Mouse (Mus musculus): ENCODE measurements around the gene Col27a1. TPM values are rescaled to one million over a fixed set of nuclear protein-coding genes. Genes with fewer than 3 reads are reported as not detected.

The Col27a1 gene
- polyA plus RNA-seq (2015; fragmentation: Nextera tagmentation; extraction: Ambion mirVana), result 26.1 and 30.2 TPM in 2 replicates

- no peaks in the 10 kb centered on the region for H3K9me3 ChIP-seq
- under 1% methylated on average over 61 of the region's 61 CpGs for WGBS
- peak within 1 kb of the TSS; percentile 84 for H3K4me3 ChIP-seq
- peak within 1 kb of the TSS; percentile 95 for H3K9ac ChIP-seq
- H3K4me1 ChIP-seq, result peaks cover 48% of the 10 kb centered on the region
- peaks cover 18% of the 10 kb centered on the region; the same call in 1 of the 2 replicates for H3K27me3 ChIP-seq
- H3K36me3 ChIP-seq, result no peaks in the 10 kb centered on the region
- peak; percentile 38; the same call in 1 of the 2 replicates for ATAC-seq (ENCODE audit: insufficient number of reproducible peaks, insufficient read depth, low FRiP score, low TSS enrichment, low read depth)
- peak within 1 kb of the TSS; percentile 78 for H3K27ac ChIP-seq
- peak within 1 kb of the TSS; percentile 98 for H3K4me2 ChIP-seq
Measured at GRCm38 (mm10) chr4:63213907-63214621, at the start of gene Col27a1. Col27a1 (plus strand) TSS chr4:63214004.

DNA sequence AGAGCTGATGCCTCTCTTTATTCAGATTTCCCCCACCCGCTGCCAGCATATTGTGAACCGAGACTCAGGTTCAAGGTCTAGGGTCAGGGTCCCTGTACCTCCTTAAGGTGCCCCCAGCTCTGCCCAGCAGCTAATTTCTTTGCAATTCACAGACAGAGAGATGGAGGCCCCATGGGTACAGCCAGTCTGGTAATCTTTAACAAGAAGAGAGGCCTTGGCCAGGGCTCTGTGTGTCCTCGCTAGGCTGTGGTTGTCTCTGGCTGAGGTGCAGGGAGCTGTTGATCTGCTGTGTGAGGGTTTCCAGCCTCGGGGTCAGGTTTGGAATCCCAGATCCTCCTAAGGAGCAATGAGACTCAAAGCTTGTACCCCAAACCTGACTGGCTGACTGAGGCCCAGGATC lies 48.2 kb upstream of the Col27a1 start:
- H3K9ac ChIP-seq, result no peak overlapping the region
- 85% methylated on average over 4 of the region's 4 CpGs for WGBS
- no peak overlapping the region for H3K4me2 ChIP-seq

DNA sequence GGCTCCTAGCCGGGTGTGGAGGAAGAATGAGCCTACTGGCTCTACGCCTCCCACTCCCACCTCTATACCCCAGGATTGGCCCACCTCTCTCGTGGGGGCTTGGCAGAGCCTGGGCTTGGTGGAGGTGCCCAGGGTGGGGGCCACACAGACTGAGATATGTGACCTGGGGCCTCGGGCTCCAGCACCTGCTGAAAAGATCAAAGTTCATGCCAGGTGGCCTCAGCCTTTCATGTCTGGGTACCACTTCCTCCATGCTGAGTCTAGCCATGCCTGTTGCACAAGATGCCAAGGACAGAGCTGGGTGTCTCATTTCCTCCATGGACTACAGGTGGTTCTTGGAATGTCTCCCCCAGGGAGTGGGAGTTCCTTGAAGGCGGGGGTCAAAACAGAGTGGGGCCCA lies 47.5 kb upstream of the Col27a1 start:
- Histone ChIP-seq H3K4me1 (no peaks in the 10 kb centered on the region), H3K27me3 (peaks cover 12% of the 10 kb centered on the region), H3K36me3 (no peaks in the 10 kb centered on the region), H3K9me3 (no peaks in the 10 kb centered on the region), H3K27ac (no peak overlapping the region), H3K9ac (no peak overlapping the region), H3K4me2 (no peak overlapping the region), H3K4me3 (no peak overlapping the region)
- no peak for ATAC-seq (ENCODE audit: insufficient number of reproducible peaks, insufficient read depth, low FRiP score, low TSS enrichment, low read depth)
- 83% methylated on average over 5 of the region's 5 CpGs for WGBS

More for the DNA sequence above, 48.2 kb upstream of the Col27a1 start:
- no peak overlapping the region for H3K4me3 ChIP-seq
- ATAC-seq (ENCODE audit: insufficient number of reproducible peaks, insufficient read depth, low FRiP score, low TSS enrichment, low read depth), result no peak
- no peaks in the 10 kb centered on the region for H3K9me3 ChIP-seq
- H3K27me3 ChIP-seq, result peaks cover 6% of the 10 kb centered on the region
- no peaks in the 10 kb centered on the region for H3K4me1 ChIP-seq
- no peak overlapping the region for H3K27ac ChIP-seq
- no peaks in the 10 kb centered on the region for H3K36me3 ChIP-seq

GRCm38 (mm10) chr4:63170061-63170460 lies 43.7 kb upstream of the Col27a1 start:
- Histone ChIP-seq H3K9me3 (peaks cover 2% of the 10 kb centered on the region; the same call in 1 of the 2 replicates), H3K4me3 (no peak overlapping the region), H3K27ac (no peak overlapping the region), H3K4me2 (no peak overlapping the region), H3K9ac (no peak overlapping the region), H3K36me3 (no peaks in the 10 kb centered on the region), H3K4me1 (no peaks in the 10 kb centered on the region), H3K27me3 (peaks cover 26% of the 10 kb centered on the region)
- ATAC-seq (ENCODE audit: insufficient number of reproducible peaks, insufficient read depth, low FRiP score, low TSS enrichment, low read depth), result no peak
- 84% methylated on average over 4 of the region's 4 CpGs for WGBS

- H3K36me3 ChIP-seq, result no peaks in the 10 kb centered on the region
- 56% methylated on average over 24 of the region's 24 CpGs for WGBS
Measured at GRCm38 (mm10) chr4:63171122-63171521, 42.7 kb upstream of the Col27a1 start.

DNA sequence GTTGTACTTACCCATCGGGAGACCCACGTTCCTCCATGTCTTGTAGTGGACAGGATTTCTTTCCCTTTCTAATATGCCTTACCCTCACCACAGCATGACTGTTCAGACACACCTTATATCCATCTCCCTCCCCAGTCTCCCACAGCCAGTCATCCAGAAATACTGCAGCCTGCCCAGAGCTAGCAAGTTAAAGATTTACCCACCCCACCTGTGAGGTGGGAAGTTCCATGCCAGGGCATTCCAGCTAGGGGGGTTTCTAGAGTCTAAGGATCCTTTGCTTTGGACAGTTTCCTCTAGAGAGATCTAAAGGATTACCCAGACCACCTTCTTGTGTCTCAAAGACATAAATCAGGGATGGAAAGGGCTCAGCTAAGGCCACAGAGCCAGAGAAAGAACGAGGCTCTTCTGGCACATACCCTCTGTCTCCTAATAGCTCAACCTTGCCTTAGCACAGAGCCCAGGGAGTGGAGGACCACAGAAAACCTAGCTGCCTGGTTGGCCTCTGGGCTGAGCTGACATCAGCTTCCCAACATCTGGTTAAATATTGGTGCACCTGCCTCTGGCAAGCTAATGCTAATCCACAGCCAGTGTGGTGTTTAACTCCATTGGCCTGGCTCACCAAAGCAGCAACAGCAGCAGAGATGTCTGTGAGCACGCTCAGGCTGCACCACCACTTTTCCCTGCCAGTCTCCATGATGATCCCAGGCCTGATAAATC lies 41.7 kb upstream of the Col27a1 start, which contains the start of gene Kif12:
Gene Kif12 (minus strand): TSS at position 163 of the 717 bp plus-strand sequence.
- H3K9ac ChIP-seq, result no peak within 1 kb of the TSS
- no peaks in the 10 kb centered on the region for H3K4me1 ChIP-seq
- no peaks in the 10 kb centered on the region for H3K36me3 ChIP-seq
- 79% methylated on average over 4 of the region's 4 CpGs for WGBS
- H3K4me3 ChIP-seq, result no peak within 1 kb of the TSS
- no peak for ATAC-seq (ENCODE audit: insufficient number of reproducible peaks, insufficient read depth, low FRiP score, low TSS enrichment, low read depth)
- peaks cover 26% of the 10 kb centered on the region for H3K27me3 ChIP-seq
- H3K4me2 ChIP-seq, result no peak within 1 kb of the TSS
- no peak within 1 kb of the TSS for H3K27ac ChIP-seq
- H3K9me3 ChIP-seq, result peaks cover 2% of the 10 kb centered on the region; the same call in 1 of the 2 replicates

More at GRCm38 (mm10) chr4:63171122-63171521, 42.7 kb upstream of the Col27a1 start:
- Histone ChIP-seq H3K27me3 (peaks cover 26% of the 10 kb centered on the region), H3K4me2 (no peak overlapping the region), H3K9me3 (peaks cover 2% of the 10 kb centered on the region; the same call in 1 of the 2 replicates), H3K9ac (no peak overlapping the region), H3K4me3 (no peak overlapping the region), H3K27ac (no peak overlapping the region), H3K4me1 (no peaks in the 10 kb centered on the region)
- ATAC-seq (ENCODE audit: insufficient number of reproducible peaks, insufficient read depth, low FRiP score, low TSS enrichment, low read depth), result no peak

DNA sequence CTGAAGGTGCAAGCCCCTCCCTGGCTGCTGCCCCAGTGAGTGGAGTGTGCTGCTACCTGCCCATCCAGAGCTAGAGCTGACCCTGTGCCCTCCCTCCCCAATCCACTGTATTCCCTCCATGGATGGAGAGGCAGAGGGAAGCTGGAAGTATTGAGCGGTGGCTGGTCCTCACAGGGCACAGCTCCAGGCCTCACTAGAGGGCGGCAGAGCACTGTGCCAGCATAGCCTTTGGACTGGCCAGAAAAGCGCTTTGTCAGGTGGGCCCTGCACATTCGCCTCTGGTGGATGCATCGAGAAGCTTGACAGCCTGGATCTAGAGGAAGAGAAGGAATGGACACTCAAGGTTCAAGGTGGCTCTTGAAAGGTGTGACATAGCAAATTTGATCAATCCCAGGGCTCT lies 32.2 kb upstream of the Col27a1 start:
- H3K4me2 ChIP-seq, result no peak overlapping the region
- WGBS, result 6% methylated on average over 5 of the region's 5 CpGs
- H3K4me3 ChIP-seq, result no peak overlapping the region
- ATAC-seq (ENCODE audit: insufficient number of reproducible peaks, insufficient read depth, low FRiP score, low TSS enrichment, low read depth), result no peak; the same call in 1 of the 2 replicates
- no peak overlapping the region for H3K27ac ChIP-seq
- no peaks in the 10 kb centered on the region for H3K36me3 ChIP-seq
- H3K4me1 ChIP-seq, result peaks cover 9% of the 10 kb centered on the region
- H3K9ac ChIP-seq, result no peak overlapping the region
- H3K27me3 ChIP-seq, result no peaks in the 10 kb centered on the region
- H3K9me3 ChIP-seq, result no peaks in the 10 kb centered on the region

DNA sequence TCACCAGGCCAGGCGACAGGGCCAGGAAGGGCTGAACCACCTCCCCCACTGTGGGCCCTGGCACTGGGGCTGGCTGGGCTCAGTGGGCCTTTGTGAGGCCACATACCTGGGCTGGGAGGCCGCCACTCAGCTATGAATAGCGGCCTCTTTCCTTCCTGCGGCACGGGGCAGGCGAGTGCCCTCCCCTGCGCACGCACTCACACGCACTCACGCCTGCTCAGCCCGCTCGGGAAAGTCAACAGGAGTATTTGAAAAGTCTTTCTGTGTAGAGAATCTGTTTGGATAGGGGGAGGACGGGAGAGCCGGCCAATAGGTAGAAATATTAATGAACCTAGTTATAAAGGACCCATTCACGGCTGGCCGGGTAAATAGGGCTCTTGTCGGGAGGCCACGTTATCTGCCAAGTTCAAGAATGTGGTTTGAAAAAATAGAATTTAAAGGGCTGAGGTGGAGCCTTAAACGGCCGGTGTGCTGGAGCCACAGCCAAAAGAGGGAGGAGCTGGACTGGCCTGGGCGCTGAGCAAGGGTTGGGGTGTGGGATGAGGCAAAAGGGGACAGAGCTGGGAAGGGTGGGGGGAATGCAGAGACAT lies 27.4 kb upstream of the Col27a1 start:
- peak; percentile 71 for ATAC-seq (ENCODE audit: insufficient number of reproducible peaks, insufficient read depth, low FRiP score, low TSS enrichment, low read depth)
- no peaks in the 10 kb centered on the region for H3K36me3 ChIP-seq
- 61% methylated on average over 21 of the region's 21 CpGs for WGBS
- H3K9me3 ChIP-seq, result no peaks in the 10 kb centered on the region
- no peaks in the 10 kb centered on the region for H3K27me3 ChIP-seq
- no peak overlapping the region for H3K4me3 ChIP-seq
- no peak overlapping the region for H3K9ac ChIP-seq
- no peak overlapping the region for H3K4me2 ChIP-seq
- peaks cover 25% of the 10 kb centered on the region for H3K4me1 ChIP-seq
- peak overlapping the region; percentile 69 for H3K27ac ChIP-seq

DNA sequence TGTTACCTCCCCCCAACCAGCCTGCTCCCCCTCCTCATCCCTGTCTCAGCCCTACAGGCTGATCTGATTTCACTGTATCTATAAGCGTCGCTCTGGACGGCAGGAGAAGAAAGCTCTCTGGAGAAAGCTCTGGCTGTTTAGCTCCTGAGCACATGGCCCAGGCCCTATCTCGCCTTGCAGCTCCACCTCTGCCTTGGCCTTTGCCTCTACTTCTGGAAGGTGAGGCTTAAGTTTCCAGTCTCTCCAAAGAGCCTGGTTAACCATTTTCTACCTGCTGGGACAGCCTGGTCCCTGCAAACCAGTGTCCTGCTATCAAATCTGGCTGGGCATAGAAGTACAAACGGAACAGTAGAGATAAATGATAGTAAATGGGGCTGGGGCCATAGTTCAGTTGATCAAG lies 22.2 kb upstream of the Col27a1 start:
- H3K27me3 ChIP-seq, result no peaks in the 10 kb centered on the region
- ATAC-seq (ENCODE audit: insufficient number of reproducible peaks, insufficient read depth, low FRiP score, low TSS enrichment, low read depth), result no peak
- no peak overlapping the region for H3K9ac ChIP-seq
- H3K27ac ChIP-seq, result peak overlapping the region; percentile 75
- H3K9me3 ChIP-seq, result no peaks in the 10 kb centered on the region
- H3K4me2 ChIP-seq, result no peak overlapping the region
- H3K4me1 ChIP-seq, result peaks cover 19% of the 10 kb centered on the region
- 31% methylated on average over 5 of the region's 5 CpGs for whole genome bisulfite sequencing
- no peak overlapping the region for H3K4me3 ChIP-seq
- no peaks in the 10 kb centered on the region for H3K36me3 ChIP-seq

DNA sequence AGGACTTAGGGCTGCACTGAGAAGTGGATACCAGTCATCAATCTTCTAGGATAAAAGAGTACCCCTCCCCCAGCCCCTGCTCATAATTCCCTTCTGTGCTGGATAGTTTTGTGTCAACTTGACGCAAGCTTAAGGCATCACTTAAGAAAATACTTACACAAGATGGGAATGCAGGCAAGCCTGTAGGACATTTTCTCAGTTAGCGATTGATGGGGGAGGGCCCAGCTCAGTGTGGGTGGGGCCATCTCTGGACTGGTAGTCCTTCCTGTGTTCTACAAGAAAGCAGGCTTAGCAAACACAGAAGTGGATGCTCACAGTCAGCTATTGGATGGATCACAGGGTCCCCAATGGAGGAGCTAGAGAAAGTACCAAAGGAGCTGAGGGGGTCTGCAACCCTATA lies 19.4 kb upstream of the Col27a1 start:
- H3K4me1 ChIP-seq, result peaks cover 15% of the 10 kb centered on the region
- no peak overlapping the region for H3K27ac ChIP-seq
- no peak overlapping the region for H3K4me3 ChIP-seq
- WGBS, result 70% methylated on average over 2 of the region's 2 CpGs
- no peak for ATAC-seq (ENCODE audit: insufficient number of reproducible peaks, insufficient read depth, low FRiP score, low TSS enrichment, low read depth)
- no peak overlapping the region for H3K4me2 ChIP-seq
- H3K9me3 ChIP-seq, result no peaks in the 10 kb centered on the region
- no peaks in the 10 kb centered on the region for H3K27me3 ChIP-seq
- no peak overlapping the region for H3K9ac ChIP-seq
- no peaks in the 10 kb centered on the region for H3K36me3 ChIP-seq

DNA sequence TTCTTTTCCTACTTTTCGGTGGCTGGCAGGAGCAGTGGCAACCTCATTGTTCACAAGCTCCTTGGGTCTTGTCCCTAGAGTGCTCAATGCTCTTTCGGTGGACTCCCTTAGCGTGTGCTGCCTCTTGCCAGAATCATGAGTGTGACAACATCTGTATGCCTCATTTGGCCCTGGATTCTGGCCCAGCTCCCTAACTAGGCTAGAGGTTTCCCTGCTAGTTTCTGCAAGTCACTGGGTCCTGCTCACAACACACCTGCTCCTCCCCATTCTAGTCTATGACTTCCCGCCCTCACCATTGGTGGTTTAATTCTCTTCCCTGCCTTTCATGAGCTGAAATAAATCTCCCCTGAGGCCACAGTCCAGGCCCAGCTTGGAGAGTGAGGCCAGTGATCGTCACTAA lies 14.4 kb upstream of the Col27a1 start:
- WGBS, result 82% methylated on average over 5 of the region's 5 CpGs
- ATAC-seq (ENCODE audit: insufficient number of reproducible peaks, insufficient read depth, low FRiP score, low TSS enrichment, low read depth), result no peak
- Histone ChIP-seq H3K4me3 (no peak overlapping the region), H3K4me1 (no peaks in the 10 kb centered on the region), H3K27me3 (no peaks in the 10 kb centered on the region), H3K9me3 (no peaks in the 10 kb centered on the region), H3K9ac (no peak overlapping the region), H3K4me2 (no peak overlapping the region), H3K36me3 (no peaks in the 10 kb centered on the region), H3K27ac (no peak overlapping the region)
